Mouse (Mus musculus): ENCODE results near the gene Fzd5. TPM values are rescaled to one million over a fixed set of nuclear protein-coding genes. Genes with fewer than 3 reads are reported as not detected.

Gene Fzd5
- total RNA-seq (2021), result 1 to 10 TPM; 4.7 to 4.9 TPM
- long read RNA-seq, experiment 1, result 0 reads
- long read RNA-seq, experiment 2, full-length matches to known transcripts, result 1 of 4 reads
- long read RNA-seq, experiment 2, partial matches to known transcripts, result 0 of 4 reads
- long read RNA-seq, experiment 2, other reads (novel, unspliced or antisense), result 3 of 4 reads

DNA sequence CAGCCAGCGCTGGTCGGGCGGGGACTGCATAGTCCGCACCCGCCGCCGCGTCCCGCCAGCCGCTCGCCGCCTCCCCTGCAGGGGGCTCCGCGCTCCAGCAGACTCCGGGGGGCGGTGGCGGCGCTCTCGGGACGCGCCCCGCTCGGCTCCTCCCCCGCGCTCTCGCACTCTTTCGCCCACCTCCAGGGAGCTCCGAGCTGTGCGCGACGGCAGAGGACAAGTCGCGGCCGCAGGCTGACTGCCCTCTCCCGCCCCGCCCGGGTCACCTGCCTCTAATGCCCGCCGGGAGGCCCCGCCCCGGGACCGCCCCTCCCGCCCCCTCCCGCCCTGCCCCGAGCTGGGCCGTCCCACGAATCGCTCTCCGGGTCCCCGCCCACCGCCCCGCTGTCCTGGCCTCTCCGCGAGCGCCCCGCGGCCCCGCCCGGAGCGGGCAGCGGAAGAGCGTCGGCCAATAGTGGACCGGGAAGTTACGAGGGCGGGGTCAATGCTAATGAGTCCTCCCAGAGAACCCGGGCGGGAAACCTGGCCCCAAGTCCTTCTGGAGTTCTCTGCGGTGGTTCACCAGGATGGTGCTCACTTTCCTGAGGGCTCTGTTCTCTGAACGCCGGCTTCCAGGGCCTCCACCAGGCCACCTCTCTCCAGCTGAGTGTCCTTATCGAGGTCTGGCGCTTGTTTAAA, at the start of gene Fzd5:
TSS of gene Fzd5 (minus strand) at position 250 of the 678 bp plus-strand sequence.
- intact Hi-C loops (cut with DNase I), result loop anchor here (1.0 kb wide), 1 partner anchor 181 kb away; no protein-coding TSS in a partner anchor

DNA sequence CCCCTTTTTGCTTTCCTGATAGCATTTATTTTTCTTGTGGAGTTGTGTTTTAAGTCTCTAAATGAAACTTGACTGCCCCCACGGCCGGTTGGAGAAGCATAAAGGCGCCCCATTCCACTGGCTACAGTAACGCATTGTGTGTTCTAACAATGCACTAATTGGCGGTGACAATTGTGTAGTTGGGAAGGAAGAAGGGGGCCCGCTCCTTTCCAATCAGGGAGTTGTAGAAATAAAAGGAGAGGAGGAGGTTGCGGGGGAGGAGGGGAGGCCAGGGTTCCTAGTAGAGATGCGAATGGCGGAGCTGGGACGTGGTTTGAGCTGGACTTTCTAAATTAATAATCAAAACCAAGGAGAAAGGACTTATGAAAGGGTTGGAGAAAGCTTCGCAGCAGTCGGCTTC, 42.3 kb upstream of the Fzd5 start:
- intact Hi-C loops (cut with DNase I), result no loop called here
- DNase-seq, result no peak

More for the DNA sequence above, at the start of gene Fzd5:
- peak; percentile 94 to 95 for DNase-seq

DNA sequence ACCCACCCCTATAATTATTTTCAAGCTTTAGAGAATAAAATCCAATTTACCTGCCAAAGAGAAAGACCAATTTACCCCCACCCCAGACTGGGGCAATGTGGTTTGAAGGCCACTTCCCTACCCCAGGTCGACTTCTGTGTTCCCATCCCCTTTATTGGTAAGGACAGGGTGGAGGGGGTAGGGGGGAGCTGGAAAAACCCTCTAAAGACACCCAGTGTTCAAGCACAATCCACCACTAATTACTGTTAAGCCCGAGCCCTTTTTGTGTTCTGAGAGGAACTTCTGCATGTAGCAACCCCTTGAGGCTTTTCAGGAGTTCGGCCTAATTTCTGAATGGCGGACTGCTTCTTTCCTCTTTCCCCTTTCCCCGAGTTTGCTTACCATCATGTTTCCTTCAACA, 41.9 kb upstream of the Fzd5 start:
- no peak for DNase-seq

DNA sequence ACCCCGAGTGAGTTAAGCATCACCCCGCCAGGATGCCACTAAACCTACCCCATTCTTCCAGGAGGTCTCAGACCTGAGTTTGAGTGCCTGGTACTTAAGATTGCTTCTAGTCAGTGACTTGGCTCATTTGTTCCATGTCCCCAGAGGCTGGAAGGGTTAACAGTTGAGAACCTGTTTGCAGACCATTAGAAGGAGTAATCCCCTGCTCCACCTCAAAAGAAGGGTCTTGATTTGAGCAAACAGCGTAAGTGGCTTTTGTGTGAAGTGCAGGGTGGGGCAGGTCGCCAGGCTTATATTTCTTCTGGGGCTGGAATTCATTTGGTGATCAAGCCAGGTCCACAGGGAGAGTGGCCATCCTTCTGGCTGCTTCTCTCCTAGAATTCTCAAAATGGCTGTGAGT, 35.8 kb upstream of the Fzd5 start:
- no peak for DNase-seq

More for the DNA sequence above, 41.9 kb upstream of the Fzd5 start:
- intact Hi-C loops (cut with DNase I), result no loop called here

DNA sequence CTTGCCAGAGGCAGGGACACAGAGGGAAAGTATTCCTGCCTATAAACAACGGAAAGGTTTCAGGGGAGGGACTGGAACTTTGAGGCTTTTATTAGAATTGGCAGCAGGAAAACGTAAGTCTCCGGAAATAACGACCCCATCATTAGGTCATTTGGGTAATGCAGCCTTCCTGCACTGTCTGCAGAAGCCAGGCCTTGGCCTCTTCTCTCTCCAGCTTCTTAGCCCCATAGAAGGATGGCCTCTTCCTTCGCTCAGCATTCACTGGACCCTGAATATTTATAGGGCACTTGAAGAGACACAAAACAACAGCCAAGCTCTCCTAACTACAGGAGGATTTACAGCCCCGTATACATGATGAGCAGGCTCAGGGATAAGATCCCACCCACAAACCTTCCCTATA, 32.6 kb upstream of the Fzd5 start:
- intact Hi-C loops (cut with DNase I), result no loop called here
- DNase-seq, result no peak

More for the DNA sequence above, 35.8 kb upstream of the Fzd5 start:
- intact Hi-C loops (cut with DNase I), result no loop called here

DNA sequence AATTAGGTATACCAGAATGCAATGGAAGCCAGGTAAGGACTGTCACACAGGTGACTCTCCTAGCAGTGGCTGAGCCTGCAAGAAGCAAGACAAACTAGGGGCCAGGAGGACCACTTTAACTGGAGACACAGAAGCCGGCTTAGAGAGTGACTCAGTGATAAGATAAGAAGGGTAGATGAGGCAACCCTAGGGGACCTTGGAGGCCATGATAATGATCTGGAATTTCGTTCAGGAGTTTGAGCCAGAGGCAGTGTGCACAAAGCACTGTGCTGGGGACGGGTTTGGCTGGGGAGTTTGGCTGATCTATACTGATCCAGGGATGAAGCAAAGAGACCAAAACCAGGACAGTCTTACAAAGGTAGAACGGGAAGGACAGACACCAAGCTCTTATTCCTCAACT, 24.1 kb upstream of the Fzd5 start:
- no peak for DNase-seq

DNA sequence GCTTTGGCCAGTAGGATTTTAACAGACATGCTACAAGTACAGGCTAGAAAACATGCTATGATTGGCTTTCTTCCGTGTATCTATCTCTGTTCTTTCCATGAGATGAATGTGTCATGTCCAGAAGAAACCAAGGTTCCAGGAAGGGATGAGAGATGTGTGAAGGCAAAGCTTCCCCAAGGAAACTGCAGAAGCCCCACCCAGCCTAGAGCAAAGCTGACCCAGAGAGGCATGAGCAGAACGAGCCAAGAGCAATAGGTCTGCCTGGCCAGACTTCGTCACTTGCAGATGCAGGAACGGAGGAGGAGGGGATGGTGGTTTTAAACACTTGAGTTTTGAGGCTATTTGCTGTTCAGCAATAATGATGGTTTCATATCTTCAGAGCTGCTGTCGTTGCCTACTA, 20.2 kb upstream of the Fzd5 start:
- peak in 1 of 2 experiments; percentile 29 for DNase-seq
- intact Hi-C loops (cut with DNase I), result no loop called here

More for the DNA sequence above, 24.1 kb upstream of the Fzd5 start:
- intact Hi-C loops (cut with DNase I), result no loop called here

DNA sequence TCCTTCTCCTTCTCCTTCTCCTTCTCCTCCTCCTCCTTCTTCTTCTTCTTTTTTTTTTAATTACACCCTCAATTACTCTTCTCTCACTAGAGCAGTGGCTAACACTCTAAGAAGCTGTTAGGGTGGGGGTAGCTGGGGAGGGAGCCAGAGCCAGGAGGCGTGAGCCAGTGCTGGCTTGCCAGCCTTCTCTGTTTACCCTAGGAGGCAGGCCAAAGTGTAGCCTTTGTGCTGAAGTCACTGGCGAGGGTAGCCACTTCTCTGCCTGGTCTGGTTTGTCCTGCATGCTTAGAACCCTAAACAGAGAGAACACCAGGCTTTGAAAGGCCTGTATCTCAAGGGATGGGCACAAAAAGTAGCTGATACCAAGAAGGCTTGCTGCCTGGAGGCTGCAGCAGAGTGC, 19.7 kb upstream of the Fzd5 start:
- DNase-seq, result peak; percentile 27 to 51
- intact Hi-C loops (cut with DNase I), result no loop called here

DNA sequence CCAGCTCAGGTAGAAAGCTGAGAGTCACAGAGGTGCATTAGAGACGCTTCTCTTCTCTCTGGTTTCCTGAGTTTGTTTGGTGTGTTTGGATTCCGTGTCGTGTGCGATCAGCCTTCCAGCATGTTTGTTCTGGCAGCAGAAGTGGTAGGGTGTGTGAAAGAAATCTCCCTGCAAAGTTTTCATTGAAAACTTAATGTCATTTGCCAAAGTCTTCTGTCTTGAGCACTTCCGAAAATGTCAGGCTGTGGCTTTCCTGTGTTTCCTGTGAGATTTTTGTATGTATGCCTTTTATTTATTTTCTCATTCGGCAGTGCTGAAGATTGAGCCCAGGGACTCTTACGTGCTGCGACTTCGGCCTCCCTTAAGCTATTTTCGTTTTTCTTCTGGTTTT, 19.1 kb upstream of the Fzd5 start:
- no peak for DNase-seq
- intact Hi-C loops (cut with DNase I), result no loop called here

DNA sequence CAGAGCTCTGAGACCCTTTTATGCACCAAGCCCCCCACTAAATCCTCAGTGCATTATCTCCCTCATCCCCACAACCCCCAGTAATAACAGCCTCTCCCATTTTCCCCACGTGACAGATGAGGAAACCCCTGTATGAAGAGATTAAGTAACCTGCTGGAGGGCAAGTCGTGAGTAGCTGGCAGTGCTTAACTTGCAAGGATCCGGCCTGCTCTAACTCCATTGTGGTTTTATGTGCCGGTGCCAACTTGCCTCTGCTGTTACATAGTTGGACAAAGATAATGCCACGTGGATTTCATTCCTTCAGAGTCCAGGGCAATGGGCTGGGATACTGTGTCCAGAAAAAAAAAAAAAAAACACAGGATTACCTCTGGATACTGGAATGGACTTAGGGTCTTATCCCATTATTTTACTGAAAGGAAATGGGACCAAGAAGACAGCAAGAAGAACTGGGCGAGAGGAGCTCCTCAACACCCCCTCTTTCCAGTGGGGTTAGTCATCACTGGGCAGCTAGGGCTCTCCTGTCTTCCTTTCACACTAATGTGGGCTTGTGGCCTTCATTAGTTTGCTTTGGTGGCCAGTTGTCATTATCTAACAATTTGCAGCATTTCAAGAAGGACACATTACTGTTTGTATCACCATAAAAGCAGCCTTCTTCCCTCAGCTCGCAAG, 18.6 kb upstream of the Fzd5 start:
- no peak for DNase-seq
- intact Hi-C loops (cut with DNase I), result no loop called here

DNA sequence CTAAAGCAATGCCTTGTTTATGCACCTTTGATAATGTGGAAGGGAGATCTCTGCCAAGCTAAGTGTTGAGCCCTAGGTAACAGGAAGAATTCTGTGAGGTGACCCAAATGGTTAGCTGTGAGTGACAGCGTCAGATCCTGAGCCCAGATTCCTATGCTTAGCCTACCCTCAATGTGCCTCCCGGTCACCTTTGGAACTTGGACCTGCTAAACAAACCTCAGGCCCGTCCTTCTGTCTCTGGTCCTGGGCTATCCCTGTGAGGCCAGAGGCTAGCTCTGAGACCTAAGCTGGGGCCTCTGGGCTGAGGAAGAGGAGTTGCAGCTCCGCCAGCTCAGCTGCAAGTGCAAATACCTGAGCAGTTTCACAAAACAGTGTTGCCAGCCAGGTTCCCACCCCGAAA, 17.1 kb upstream of the Fzd5 start:
- no peak for DNase-seq
- intact Hi-C loops (cut with DNase I), result no loop called here

DNA sequence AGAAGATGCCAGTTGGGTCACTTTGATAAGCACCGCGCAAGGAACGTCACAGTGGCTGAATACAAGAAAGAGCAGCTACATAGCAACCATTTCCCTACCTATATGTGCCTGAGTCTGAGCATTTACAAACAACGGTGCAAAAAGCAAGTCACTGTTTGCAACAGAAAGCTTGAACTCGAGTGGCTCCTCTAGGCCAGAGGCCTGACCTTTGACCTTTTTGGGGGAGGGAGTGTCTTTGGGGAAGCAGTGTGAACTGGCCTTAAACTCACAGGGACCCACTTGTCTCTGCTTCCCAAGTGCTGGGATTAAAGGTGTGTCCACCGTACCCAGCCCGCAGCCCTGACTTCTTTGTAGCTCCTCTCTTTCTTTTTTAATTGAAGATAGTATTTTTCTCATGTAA, 16.1 kb upstream of the Fzd5 start:
- no peak for DNase-seq
- intact Hi-C loops (cut with DNase I), result no loop called here

DNA sequence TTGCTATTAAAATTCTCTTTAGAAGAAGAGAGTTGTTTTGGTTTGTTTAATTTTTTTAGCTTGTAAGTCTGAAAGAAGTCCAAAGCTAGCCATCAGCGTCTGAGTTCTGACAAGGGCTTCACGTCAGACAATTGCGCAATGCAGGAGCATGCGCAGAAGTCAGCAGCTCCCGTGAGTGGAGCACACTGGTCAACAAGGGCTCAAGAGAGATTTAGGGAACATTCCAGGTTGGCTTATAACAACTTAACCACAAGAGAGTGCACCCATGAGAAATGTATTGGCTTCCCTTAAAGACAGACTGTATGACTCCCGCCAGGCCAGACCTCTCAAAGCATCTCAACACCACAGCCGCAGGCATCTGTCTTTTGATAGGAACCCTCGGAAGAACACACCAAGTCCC, 15.6 kb upstream of the Fzd5 start:
- DNase-seq, result peak; percentile 68 to 71

DNA sequence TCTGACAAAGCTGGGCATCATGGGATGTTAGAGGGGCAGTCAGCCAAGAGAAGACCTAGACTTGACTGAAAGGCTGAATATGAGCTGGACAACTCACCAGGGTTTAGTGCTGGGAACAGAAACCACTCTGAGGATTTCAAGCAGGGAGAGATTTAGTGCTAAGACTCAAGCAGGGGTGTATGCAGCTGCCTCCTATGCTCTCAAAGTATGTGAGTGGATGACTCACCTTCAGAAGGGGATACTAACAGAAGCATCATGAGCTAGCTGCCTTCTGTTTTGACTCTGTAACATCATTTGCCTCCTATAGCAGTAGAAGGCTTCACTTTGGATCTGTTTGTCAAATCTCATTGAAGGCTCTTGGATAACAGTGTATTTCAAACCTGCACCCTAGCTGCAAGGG, 7.1 kb upstream of the Fzd5 start:
- intact Hi-C loops (cut with DNase I), result no loop called here
- no peak for DNase-seq

More for the DNA sequence above, 15.6 kb upstream of the Fzd5 start:
- intact Hi-C loops (cut with DNase I), result no loop called here

DNA sequence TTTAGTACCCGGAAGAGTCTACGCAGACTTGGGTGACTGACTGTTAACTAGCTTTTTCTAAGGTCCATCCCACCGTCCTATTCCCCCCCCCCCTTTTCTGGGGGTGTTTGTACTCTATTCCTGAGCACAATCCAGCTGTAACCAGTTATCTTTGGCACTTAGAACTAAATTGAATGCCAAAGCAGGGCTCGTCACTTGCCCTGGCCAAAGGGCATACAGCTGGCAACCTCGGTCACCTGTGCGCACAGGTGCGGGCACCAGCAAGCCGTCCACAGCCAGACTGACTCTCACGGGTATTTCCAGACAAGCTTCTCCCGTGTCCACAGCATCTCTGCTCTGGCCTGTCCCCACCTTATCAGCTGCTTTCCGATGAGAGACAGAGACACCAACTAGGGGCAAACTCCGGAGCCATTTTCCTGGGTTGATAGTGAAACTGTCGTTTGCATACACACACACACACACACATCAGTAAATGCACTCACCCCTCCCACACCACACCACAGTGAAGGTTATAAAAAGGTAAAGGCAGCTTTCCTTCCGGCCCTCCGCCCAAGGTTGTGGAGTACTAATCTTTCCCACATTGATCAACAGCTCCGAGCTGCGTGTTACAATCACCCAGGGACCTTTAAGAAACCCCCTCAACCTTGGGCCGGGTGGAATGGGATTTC, 5.3 kb upstream of the Fzd5 start:
- DNase-seq, result no peak
- intact Hi-C loops (cut with DNase I), result no loop called here

DNA sequence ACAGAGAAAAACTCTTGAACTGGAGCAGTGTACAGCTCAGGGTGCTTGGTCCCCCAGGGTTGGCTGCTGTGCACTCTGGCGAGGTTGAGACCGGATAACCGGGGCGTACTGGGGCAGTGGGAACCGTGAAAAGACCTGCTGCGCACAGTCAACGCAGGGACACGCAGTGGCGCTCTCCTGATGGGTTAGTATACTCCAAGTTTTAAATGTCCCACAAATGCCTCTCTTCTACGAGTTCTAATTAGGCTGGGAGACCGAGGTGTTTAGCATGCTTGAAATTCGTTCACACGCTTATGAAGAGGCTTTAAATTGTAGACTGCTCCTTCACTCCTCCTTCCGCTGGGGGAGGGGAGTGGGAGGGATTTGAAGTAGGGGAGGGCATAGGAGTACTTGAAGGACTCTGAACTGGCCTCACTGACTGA, 1.1 kb upstream of the Fzd5 start:
- intact Hi-C loops (cut with DNase I), result no loop called here
- DNase-seq, result peak; percentile 27 to 46

DNA sequence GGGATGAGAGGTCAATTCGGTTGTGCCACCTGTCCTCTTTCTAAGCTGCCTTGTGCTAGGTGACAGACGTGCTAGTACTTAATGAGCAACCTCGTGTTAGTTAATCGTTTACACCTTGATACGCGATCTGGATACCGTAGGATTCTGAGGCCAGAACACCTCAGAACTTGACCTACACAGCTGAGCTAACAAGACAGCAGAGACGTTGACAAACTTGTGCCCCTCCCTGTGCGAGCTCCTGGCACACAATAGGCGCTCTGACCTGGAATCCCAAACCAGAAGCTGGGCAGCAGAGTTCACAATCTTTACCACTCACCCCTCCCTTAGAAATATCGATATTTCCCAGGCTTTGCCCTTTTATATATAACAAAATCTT, 617 bp upstream of the Fzd5 start:
- peak in 1 of 2 experiments; percentile 24 for DNase-seq
- intact Hi-C loops (cut with DNase I), result no loop called here

DNA sequence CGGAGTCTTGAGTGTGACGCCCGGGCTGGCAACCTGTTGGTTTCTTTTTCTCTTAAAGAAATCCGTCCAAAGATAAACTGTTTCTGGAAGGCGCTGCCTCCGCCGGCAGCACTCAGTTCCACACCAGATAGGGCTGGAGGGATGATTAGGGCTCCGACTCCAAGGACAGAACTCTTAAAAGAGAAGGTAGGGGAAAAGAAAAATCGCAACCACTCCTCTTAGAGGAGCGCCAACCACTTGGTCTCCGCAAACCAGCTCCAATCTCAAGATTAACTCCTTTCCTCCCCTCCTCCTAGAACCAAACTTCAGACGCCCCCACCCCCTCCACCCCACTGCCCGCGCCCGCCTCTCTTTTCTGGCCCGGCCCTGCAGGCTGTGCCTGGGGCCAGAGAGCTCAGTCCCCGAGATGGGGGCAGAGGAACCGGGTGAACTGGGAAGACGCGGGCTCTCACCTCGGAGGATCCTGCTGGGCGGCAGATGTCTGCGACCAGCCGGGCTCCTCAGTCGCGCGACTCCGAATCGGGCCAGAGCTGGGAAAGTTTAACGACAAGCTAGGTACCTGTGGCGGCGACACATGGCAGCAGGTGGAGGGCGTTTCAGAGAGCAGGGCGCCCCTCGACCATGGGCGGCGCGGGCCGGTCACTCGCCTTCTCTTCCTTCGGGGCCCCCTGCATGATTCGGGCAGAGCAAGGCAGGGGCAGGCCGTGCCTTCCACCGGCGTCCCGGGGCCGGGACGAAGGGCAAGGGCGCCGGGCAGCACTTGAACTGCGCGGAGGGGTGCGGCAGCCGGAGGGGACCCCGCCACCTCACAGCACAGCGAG, 660 bp downstream of the Fzd5 start:
- intact Hi-C loops (cut with DNase I), result loop anchor here (1.0 kb wide), 1 partner anchor 181 kb away; no protein-coding TSS in a partner anchor
- DNase-seq, result no peak

DNA sequence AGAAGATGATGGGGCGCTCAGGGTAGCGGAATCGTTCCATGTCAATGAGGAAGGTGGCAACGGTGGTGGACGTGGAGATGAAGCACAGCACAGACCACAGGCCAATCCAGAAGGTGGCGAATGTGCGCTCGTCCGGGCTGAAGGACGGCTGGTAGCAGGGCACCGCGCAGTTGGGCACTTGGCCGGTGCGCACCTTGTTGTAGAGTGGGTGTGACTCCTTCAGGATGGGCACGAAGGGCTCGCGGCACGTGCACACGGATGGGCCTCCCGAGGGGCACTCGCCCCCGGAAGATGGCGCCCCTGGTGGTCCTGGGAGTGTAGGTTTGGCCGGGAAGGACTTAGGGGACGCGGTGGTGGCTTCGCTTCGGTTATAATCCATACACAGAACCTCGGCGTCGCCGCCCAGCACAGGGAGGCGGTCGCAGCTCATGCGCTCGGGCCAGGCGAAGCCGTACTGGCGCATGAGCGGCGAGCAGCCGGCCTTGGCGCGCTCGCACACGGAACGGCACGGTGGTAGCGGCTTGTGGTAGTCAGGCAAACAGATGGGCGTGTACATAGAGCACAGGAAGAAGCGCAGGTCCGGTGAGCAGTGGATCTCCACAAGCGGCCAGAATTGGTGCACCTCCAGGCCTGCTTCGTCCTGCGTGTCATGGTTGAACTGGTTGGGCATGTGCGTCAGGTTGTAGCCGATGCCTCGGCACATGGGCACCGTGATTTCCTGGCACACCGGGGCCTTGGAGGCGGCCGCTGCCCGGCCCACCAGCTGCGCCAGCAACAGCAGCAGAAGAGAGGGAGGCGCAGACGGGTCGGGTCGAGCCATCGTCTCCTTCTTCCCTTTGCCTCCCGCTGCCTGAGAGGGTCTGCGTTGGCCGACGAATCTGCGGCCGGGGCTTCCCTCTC, 1.5 kb downstream of the Fzd5 start:
- peak; percentile 45 to 56 for DNase-seq
- intact Hi-C loops (cut with DNase I), result no loop called here

All from heart, postnatal 14 days (tissue).